Mouse (Mus musculus): ENCODE measurements around the gene Prrc2a. TPM values are rescaled to one million over a fixed set of nuclear protein-coding genes. Genes with fewer than 3 reads are reported as not detected.
A peak's percentile ranks its signal among the peaks of the same experiment; 100 is the strongest.

The Prrc2a gene
- total RNA-seq, 2 experiments from 2014 or later, result 98.7 to 120 TPM

- H3K4me3 ChIP-seq, result no peak overlapping the region
- no peak for DNase-seq
- no peak overlapping the region for H3K27ac ChIP-seq
- no peak for TF ChIP-seq CTCF (IDR thresholded peaks at IDR 0.05)
- intact Hi-C loops (cut with DNase I), result loop anchor here (2.0 kb wide), 1 partner anchor 65 kb away; the partner anchor contains the start of gene Atp6v1g2
Measured at GRCm38 (mm10) chr17:35167794-35168193, 3.1 kb upstream of the Prrc2a start.

- H3K27ac ChIP-seq, result peak overlapping the region; percentile 100; the same call in 1 of the 2 replicates
- peak overlapping the region; percentile 98; the same call in 1 of the 2 replicates for H3K4me3 ChIP-seq
- TF ChIP-seq CTCF (IDR thresholded peaks at IDR 0.05), result peak; percentile 65
- no peak for DNase-seq
- intact Hi-C loops (cut with DNase I), result no loop called here
Measured at GRCm38 (mm10) chr17:35166352-35167035, 1.8 kb upstream of the Prrc2a start.

- intact Hi-C loops (cut with DNase I), result no loop called here
- no peak for DNase-seq
- peak overlapping the region; percentile 100 for H3K27ac ChIP-seq
- TF ChIP-seq CTCF (IDR thresholded peaks at IDR 0.05), result no peak
- peak overlapping the region; percentile 98 for H3K4me3 ChIP-seq
Measured at GRCm38 (mm10) chr17:35165451-35166155, 906 bp upstream of the Prrc2a start.

- DNase-seq, result no peak
- peak overlapping the region; percentile 98 for H3K4me3 ChIP-seq
- intact Hi-C loops (cut with DNase I), result no loop called here
- H3K27ac ChIP-seq, result peak overlapping the region; percentile 100
- no peak for TF ChIP-seq CTCF (IDR thresholded peaks at IDR 0.05)
Measured at GRCm38 (mm10) chr17:35164218-35164567, 504 bp downstream of the Prrc2a start.

- DNase-seq, result no peak
- intact Hi-C loops (cut with DNase I), result loop anchor here (1.0 kb wide), 1 partner anchor 26 kb away; no protein-coding TSS in a partner anchor
- TF ChIP-seq CTCF (IDR thresholded peaks at IDR 0.05), result no peak
- peak overlapping the region; percentile 98 for H3K4me3 ChIP-seq
- H3K27ac ChIP-seq, result peak overlapping the region; percentile 100
Measured at GRCm38 (mm10) chr17:35163326-35164081, 1.2 kb downstream of the Prrc2a start.

- peak; percentile 52 for DNase-seq
- Histone ChIP-seq H3K4me3 (peak overlapping the region; percentile 98), H3K27ac (peak overlapping the region; percentile 100)
- intact Hi-C loops (cut with DNase I), result loop anchor here (1.0 kb wide), 1 partner anchor 25 kb away; no protein-coding TSS in a partner anchor
- TF ChIP-seq CTCF (IDR thresholded peaks at IDR 0.05), result no peak
Measured at GRCm38 (mm10) chr17:35162730-35163129, 2.0 kb downstream of the Prrc2a start.

- no peak overlapping the region for H3K27ac ChIP-seq
Measured at GRCm38 (mm10) chr17:35162121-35162520, 2.6 kb downstream of the Prrc2a start.

GRCm38 (mm10) chr17:35161421-35161820, 3.3 kb downstream of the Prrc2a start:
- intact Hi-C loops (cut with DNase I), result no loop called here
- no peak for TF ChIP-seq CTCF (IDR thresholded peaks at IDR 0.05)
- H3K4me3 ChIP-seq, result no peak overlapping the region
- H3K27ac ChIP-seq, result no peak overlapping the region
- DNase-seq, result no peak

More at GRCm38 (mm10) chr17:35162121-35162520, 2.6 kb downstream of the Prrc2a start:
- DNase-seq, result no peak
- intact Hi-C loops (cut with DNase I), result no loop called here
- H3K4me3 ChIP-seq, result peak overlapping the region; percentile 98
- TF ChIP-seq CTCF (IDR thresholded peaks at IDR 0.05), result no peak

GRCm38 (mm10) chr17:35159638-35160037, 5.1 kb downstream of the Prrc2a start:
- no peak for TF ChIP-seq CTCF (IDR thresholded peaks at IDR 0.05)
- DNase-seq, result no peak
- H3K27ac ChIP-seq, result no peak overlapping the region
- H3K4me3 ChIP-seq, result no peak overlapping the region
- intact Hi-C loops (cut with DNase I), result no loop called here

- no peak for DNase-seq
- intact Hi-C loops (cut with DNase I), result no loop called here
- Histone ChIP-seq H3K27ac (no peak overlapping the region), H3K4me3 (no peak overlapping the region)
- TF ChIP-seq CTCF (IDR thresholded peaks at IDR 0.05), result no peak
Measured at GRCm38 (mm10) chr17:35158850-35159593, 5.7 kb downstream of the Prrc2a start.

GRCm38 (mm10) chr17:35157661-35158175, 7.0 kb downstream of the Prrc2a start:
- intact Hi-C loops (cut with DNase I), result no loop called here
- Histone ChIP-seq H3K4me3 (no peak overlapping the region), H3K27ac (no peak overlapping the region)
- no peak for DNase-seq
- no peak for TF ChIP-seq CTCF (IDR thresholded peaks at IDR 0.05)

GRCm38 (mm10) chr17:35157254-35157653, 7.4 kb downstream of the Prrc2a start:
- Histone ChIP-seq H3K4me3 (no peak overlapping the region), H3K27ac (no peak overlapping the region)
- no peak for TF ChIP-seq CTCF (IDR thresholded peaks at IDR 0.05)
- intact Hi-C loops (cut with DNase I), result no loop called here
- DNase-seq, result no peak

Data from gastrocnemius, adult 2 months (tissue).